Mouse (Mus musculus) intestine, postnatal 0 days (tissue): ENCODE data around the gene Emid1. TPM values are rescaled to one million over a fixed set of nuclear protein-coding genes. Genes with fewer than 3 reads are reported as not detected.

Experiments
- ATAC-seq: fragments of 200-750 bp; cut with Nextera tagmentation; 2 replicates; pipeline ENCODE4 v1.8.0; 2017; ENCODE audit warnings: mild to moderate bottlenecking, moderate TSS enrichment, moderate library complexity
- H3K27ac ChIP-seq: fragments of 300-500 bp; sonication (generic); 2 replicates; pipeline ENCODE4 v1.5.1; 2014; ENCODE audit warnings: mild to moderate bottlenecking, low read depth, low read length, moderate library complexity
- H3K27me3 ChIP-seq: fragments of 300-500 bp; sonication (generic); replicated peaks from 2 replicates; pipeline ENCODE4 v1.6.1; 2014; ENCODE audit warnings: low read length, mixed read lengths; ENCODE audit not compliant: control insufficient read depth, insufficient read depth
- H3K36me3 ChIP-seq: fragments of 300-500 bp; sonication (generic); 2 replicates; pipeline ENCODE4 v1.6.1; 2014; ENCODE audit warnings: mild to moderate bottlenecking, moderate library complexity; ENCODE audit not compliant: control insufficient read depth, insufficient read depth
- H3K4me1 ChIP-seq: fragments of 300-500 bp; sonication (generic); replicated peaks from 2 replicates; pipeline ENCODE4 v1.6.1; 2014; ENCODE audit warnings: antibody characterized with exemption, low read length, mixed read lengths; ENCODE audit not compliant: control insufficient read depth, insufficient read depth
- H3K4me2 ChIP-seq: fragments of 300-500 bp; sonication (generic); replicated peaks from 2 replicates; pipeline ENCODE4 v1.6.1; 2014; ENCODE audit warnings: low read depth, mild to moderate bottlenecking, moderate library complexity
- H3K4me3 ChIP-seq: fragments of 300-500 bp; sonication (generic); 2 replicates; pipeline ENCODE4 v1.5.1; 2014; ENCODE audit warnings: low read depth, low read length
- H3K9ac ChIP-seq: fragments of 300-500 bp; sonication (generic); 2 replicates; pipeline ENCODE4 v1.6.1; 2014; ENCODE audit warnings: mild to moderate bottlenecking, low read depth, low read length
- H3K9me3 ChIP-seq: fragments of 300-500 bp; sonication (generic); 2 replicates; pipeline ENCODE4 v1.6.1; 2016; ENCODE audit warnings: mixed run types; ENCODE audit not compliant: control insufficient read depth
- CTCF ChIP-seq: sonication (generic); IDR thresholded peaks from 2 replicates; pipeline ENCODE4 v1.5.1; 2016; ENCODE audit warnings: low read depth, mild to moderate bottlenecking, control low read depth, antibody characterized with exemption, moderate library complexity
- WGBS: fragments of 180-500 bp; shearing (Covaris S2); extraction: QIAGEN DNeasy Blood & Tissue Kit; methylation state at CpG from one replicate; pipeline ENCODE4 v1.1.7; 2014; 5-methylcytosine and 5-hydroxymethylcytosine counted together
- polyA plus RNA-seq: library from polyadenylated mRNA; unstranded; fragments of >200 nt; fragmentation: Nextera tagmentation; extraction: Ambion mirVana; gene quantifications from 2 replicates; pipeline ENCODE4 v1.2.1, GENCODE M21; 2015

The Emid1 gene
- polyA plus RNA-seq, 1 experiment from 2014 or later = 47.9 TPM

- no peaks in the 10 kb centered on the region for H3K36me3 ChIP-seq
- no peaks in the 10 kb centered on the region for H3K27me3 ChIP-seq
- no peak overlapping the region for H3K9ac ChIP-seq
- no peaks in the 10 kb centered on the region for H3K9me3 ChIP-seq
- H3K4me3 ChIP-seq = no peak overlapping the region
- peaks cover 4% of the 10 kb centered on the region; the same call in 1 of the 2 replicates for H3K4me1 ChIP-seq
- 48% methylated on average over 10 of the region's 10 CpGs for WGBS
- H3K4me2 ChIP-seq = no peak overlapping the region
- peak overlapping the region; percentile 66; the same call in 1 of the 2 replicates for H3K27ac ChIP-seq
- TF ChIP-seq CTCF = no peak
- ATAC-seq = no peak
Observed at GRCm38 (mm10) chr11:5154961-5155805, 3.1 kb upstream of the Emid1 start.

- Histone ChIP-seq H3K4me2 (peak overlapping the region; percentile 93), H3K9me3 (no peaks in the 10 kb centered on the region), H3K27ac (peak overlapping the region; percentile 21; the same call in 1 of the 2 replicates), H3K9ac (peak overlapping the region; percentile 67; the same call in 1 of the 2 replicates), H3K4me3 (peak overlapping the region; percentile 61), H3K27me3 (no peaks in the 10 kb centered on the region), H3K4me1 (peaks cover 18% of the 10 kb centered on the region), H3K36me3 (no peaks in the 10 kb centered on the region)
- WGBS = 34% methylated on average over 4 of the region's 4 CpGs
- ATAC-seq = no peak
- TF ChIP-seq CTCF = no peak
Observed at GRCm38 (mm10) chr11:5151247-5151630, 818 bp downstream of the Emid1 start.

GRCm38 (mm10) chr11:5150416-5151246 is 1.4 kb downstream of the Emid1 start:
- H3K9ac ChIP-seq = no peak overlapping the region
- peaks cover 18% of the 10 kb centered on the region for H3K4me1 ChIP-seq

GRCm38 (mm10) chr11:5149955-5150354 is 2.1 kb downstream of the Emid1 start:
- no peak overlapping the region for H3K9ac ChIP-seq
- no peak for TF ChIP-seq CTCF
- H3K4me2 ChIP-seq = peak overlapping the region; percentile 55; the same call in 1 of the 2 replicates
- H3K4me3 ChIP-seq = peak overlapping the region; percentile 1; the same call in 1 of the 2 replicates
- H3K9me3 ChIP-seq = no peaks in the 10 kb centered on the region
- no peak; the same call in 1 of the 2 replicates for ATAC-seq
- H3K4me1 ChIP-seq = peaks cover 18% of the 10 kb centered on the region
- no peak overlapping the region for H3K27ac ChIP-seq
- H3K36me3 ChIP-seq = no peaks in the 10 kb centered on the region
- 69% methylated on average over 9 of the region's 9 CpGs for WGBS
- no peaks in the 10 kb centered on the region for H3K27me3 ChIP-seq

More at GRCm38 (mm10) chr11:5150416-5151246, 1.4 kb downstream of the Emid1 start:
- 54% methylated on average over 9 of the region's 9 CpGs for WGBS
- TF ChIP-seq CTCF = no peak
- peak overlapping the region; percentile 93 for H3K4me2 ChIP-seq
- H3K27ac ChIP-seq = no peak overlapping the region
- no peak for ATAC-seq
- H3K27me3 ChIP-seq = no peaks in the 10 kb centered on the region
- peak overlapping the region; percentile 61; the same call in 1 of the 2 replicates for H3K4me3 ChIP-seq
- no peaks in the 10 kb centered on the region for H3K36me3 ChIP-seq
- no peaks in the 10 kb centered on the region for H3K9me3 ChIP-seq

- Histone ChIP-seq H3K27me3 (no peaks in the 10 kb centered on the region), H3K4me2 (peak overlapping the region; percentile 55), H3K4me1 (peaks cover 23% of the 10 kb centered on the region), H3K27ac (peak overlapping the region; percentile 60), H3K9ac (no peak overlapping the region; the same call in 1 of the 2 replicates), H3K9me3 (no peaks in the 10 kb centered on the region), H3K36me3 (no peaks in the 10 kb centered on the region), H3K4me3 (peak overlapping the region; percentile 1; the same call in 1 of the 2 replicates)
- ATAC-seq = peak; percentile 84
- no peak for TF ChIP-seq CTCF
- 6% methylated on average over 7 of the region's 7 CpGs for WGBS
Observed at GRCm38 (mm10) chr11:5149249-5149648, 2.8 kb downstream of the Emid1 start.

- Histone ChIP-seq H3K9me3 (no peaks in the 10 kb centered on the region), H3K4me2 (no peak overlapping the region), H3K4me1 (peaks cover 19% of the 10 kb centered on the region), H3K36me3 (no peaks in the 10 kb centered on the region), H3K9ac (no peak overlapping the region), H3K27ac (no peak overlapping the region), H3K4me3 (no peak overlapping the region), H3K27me3 (no peaks in the 10 kb centered on the region)
- no peak for ATAC-seq
- TF ChIP-seq CTCF = no peak
- 57% methylated on average over 3 of the region's 3 CpGs for WGBS
Observed at GRCm38 (mm10) chr11:5145600-5145999, 6.5 kb downstream of the Emid1 start.
